Mouse (Mus musculus): Measurements from ENCODE around the gene Ice1.
A peak's percentile ranks its signal among the peaks of the same experiment; 100 is the strongest.

The Ice1 gene

DNA sequence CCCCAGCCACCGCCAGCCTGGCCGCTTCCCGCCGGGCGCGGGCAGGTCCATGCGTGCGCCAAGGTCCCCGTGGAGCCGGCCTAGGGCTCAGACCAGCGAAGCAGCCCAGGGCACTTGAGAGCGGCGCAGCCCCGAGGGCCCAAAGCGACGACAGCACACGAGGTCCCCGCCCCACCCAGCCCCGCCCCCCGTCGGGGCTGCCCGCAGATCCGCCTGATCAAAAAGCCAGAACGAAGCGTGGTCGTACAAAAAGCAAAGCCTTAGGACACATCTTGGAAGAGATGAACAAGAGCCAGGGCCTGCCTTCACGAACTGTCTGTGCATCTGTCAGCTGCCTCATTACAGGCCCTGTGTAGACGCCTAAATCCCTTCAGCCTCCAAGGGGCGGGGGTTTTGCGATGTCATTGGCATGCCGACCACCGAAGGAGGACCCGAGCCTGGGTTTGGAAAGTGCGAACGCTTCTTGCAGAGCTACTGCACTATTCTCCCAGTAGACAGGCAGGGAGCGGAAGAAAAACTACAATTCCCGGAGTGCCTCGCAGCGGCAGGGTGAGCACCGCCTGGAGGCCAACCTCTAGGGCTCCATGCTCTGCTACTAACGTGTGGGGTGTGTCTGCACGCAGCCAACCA, 343 bp upstream of the Ice1 start:
- DNase-seq (ENCODE audit: low spot score) = peak; percentile 75

DNA sequence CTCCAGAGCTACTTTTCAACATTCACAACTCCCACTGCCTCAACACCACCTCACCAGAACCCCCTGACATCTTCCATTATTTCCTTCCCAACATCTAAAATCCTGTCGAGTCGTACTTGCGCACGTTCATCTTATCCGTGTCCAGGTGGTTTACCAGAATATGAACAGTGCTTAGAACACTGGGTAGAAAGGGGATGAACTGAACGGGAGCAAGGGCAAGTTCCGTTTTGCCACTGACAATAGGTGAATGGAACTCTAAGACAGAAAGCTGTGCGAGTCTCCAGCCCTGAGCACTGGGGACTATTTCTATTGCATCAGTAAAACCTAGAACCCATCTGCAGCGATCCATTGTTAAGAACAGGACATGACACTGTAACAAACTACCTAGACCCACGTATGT, 728 bp downstream of the Ice1 start:
- peak; percentile 18 for DNase-seq (ENCODE audit: low spot score)

DNA sequence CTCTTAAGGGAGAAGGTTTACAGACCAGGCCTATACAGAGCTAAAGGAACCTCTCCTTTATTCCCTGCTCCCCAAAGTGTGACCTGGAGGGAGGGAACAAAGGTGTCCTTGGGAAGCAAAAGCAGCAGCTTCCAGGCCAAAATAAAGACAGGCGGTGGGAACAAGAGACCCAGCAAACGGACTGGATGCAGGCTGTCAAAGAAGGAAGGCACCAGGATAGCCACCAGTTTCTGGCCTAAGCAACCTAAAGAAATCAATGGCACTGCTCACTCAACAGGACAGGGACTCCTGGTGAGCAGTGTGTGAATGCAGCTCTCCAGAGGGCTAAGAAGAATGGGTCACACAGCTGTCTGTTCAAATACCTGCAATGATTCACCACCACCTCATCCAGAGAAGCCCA, 1.8 kb downstream of the Ice1 start:
- DNase-seq (ENCODE audit: low spot score) = no peak

DNA sequence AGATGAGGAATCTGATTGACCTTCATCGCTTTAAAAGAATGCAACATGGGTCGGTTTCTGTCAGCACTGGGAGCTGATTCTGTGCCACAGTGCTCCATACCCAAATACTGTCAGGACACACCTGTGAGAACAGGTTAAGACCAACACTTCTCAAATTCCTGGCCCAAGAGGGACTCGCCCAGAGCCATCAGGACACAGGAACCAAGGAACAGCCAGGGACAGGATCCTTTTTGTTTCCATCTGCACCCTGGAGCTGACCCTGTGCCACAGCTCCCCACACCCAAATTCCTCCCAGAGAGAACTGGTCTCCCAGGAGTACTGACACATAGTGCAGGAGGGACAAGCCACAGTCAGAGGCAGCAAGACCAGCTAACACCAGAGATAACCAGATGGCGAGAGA, 11.0 kb downstream of the Ice1 start:
- DNase-seq (ENCODE audit: low spot score) = no peak

DNA sequence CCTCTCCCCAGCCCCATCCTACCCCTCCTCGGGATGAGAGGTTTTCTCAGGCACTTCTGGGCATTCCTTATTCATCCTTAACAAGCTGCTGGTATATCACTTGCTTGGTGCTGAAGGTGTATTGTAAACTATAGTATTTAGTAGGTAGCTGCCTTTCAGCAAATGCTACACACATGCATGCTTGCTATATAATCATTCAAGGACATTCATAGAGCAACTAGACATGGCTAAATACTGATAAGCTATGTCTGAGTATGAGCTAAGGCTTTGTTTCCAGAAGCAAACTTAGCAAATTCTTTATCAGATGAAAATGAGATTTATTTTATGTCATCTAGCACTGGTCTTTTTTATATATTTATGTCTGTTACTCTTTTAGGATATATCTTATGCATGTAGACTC, 11.8 kb downstream of the Ice1 start:
- no peak for DNase-seq (ENCODE audit: low spot score)

DNA sequence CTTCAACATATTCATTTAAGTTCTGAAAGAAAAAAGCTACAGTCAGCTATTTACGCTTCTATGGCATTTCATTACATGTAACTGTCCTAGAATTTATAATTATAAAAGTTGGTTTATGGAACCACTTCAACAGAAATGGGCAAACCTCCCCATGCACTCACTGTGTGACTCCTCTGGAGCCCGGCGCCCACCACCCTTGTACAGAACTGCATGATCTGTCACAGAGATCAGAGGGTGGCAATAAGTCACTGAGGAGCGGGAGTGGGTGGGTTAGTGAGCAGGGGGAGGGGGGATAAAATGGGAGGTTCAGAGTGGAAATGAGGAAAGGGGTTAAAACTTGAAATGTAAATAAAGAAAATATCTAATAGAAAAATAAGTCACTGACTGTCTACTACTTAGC, 13.0 kb downstream of the Ice1 start:
- DNase-seq (ENCODE audit: low spot score) = no peak

DNA sequence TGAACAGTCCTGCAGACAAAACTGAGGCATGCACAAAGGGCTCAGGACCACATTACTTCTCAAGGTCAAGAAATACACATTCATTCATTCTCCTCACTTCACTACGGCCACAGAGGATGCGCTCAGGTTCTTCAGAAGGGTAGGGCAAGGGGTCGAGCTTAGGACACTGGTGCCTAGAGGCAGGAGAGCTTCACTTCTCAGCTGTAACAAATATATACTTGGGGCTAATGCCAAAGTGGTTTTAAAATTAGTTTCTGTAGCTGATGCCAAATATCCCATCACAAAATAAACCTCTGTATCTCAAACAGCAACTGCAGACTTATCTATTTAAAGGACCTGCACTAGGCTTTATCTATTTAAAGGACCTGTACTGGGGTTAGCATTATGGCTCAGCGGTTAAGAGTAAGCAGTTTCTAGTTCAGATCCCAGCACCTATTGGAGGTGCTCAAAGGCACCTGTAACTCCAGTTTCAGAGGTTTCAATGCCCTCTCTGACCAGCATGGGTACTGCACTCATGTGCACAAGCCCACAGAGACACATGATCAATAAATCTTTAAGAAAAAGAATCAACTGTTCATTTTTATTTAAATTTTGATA, 14.9 kb downstream of the Ice1 start:
- no peak for DNase-seq (ENCODE audit: low spot score)

DNA sequence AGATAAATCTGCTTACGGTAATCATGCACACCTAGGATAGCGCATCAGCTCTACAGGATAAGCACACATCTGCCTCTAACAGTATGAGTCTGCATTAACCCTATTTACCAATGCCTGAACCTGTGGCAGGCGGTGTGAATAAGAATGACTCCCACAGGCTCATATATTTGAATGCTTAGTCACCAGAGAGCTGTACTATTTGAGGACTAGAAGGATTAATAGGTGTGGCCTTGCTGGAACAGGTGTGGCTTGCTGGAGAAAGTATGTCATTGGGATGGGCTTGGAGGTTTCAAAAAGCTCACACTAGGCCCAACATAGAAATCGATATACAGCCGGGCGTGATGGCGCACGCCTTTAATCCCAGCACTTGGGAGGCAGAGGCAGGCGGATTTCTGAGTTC, 15.9 kb downstream of the Ice1 start:
- DNase-seq (ENCODE audit: low spot score) = no peak

DNA sequence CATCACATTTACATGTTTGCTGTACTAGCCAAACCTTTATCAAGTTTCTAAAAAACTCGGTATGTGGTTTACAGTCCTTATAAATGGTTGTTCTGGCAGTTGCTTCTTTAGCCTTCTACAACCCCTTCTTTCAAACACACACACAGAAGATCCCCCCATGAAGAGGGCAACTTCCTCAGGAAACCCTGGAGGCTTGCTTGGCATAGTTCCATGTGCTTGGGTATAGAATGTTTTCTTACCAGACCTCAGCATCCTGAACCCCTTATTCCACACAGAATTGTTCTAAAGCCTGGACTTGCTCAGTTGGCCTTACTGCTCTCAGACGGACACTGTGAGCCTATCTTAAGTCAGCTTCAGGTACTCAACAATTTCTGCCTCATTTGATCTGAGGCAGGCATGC, 24.6 kb downstream of the Ice1 start:
- no peak for DNase-seq (ENCODE audit: low spot score)

DNA sequence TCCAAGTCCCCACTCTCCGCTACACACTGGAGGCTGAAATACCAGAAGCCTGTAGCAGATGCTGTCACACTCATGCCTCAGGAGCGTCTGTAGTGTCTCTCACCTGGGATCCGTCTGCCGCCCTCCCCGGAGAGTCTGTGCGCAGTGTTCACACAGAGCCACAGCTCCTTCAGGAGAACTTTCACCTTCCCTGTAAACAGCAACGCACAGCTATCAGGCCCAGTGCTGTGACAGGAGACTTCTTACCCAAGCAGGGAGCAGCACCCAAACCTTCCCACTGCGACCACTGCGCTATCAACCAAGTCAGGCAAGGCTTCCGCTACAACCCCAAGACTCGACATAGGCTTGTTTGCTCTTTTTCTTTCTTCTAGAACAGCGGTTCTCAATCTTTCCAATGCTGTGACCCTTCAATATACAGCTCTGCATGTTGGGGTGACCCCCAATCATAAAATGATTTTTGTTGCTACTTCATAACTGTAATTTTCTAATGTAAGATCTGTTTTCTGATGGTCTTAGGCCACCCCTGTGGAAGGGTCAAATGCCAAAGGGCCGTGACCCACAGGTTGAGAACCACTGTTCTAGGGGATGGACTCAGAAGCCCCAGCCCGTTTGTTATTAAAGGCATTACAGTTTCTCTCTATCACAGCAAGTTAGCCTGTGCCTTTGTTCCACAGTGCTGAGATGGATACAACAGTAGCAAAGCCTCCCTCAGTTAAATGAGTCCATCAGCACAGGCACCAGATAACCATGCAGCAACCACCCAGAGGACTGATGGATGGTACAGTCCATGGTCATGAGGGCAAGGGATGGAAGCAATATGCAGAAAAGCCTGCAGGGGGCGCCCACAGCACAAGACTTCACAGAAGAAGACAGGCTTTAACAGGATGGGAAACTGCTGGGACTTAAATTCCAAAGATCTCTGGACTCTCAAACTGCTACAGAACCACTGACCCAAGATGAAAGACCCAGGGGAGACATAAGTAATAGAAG, 26.7 kb downstream of the Ice1 start:
- peak; percentile 59 for DNase-seq (ENCODE audit: low spot score)

DNA sequence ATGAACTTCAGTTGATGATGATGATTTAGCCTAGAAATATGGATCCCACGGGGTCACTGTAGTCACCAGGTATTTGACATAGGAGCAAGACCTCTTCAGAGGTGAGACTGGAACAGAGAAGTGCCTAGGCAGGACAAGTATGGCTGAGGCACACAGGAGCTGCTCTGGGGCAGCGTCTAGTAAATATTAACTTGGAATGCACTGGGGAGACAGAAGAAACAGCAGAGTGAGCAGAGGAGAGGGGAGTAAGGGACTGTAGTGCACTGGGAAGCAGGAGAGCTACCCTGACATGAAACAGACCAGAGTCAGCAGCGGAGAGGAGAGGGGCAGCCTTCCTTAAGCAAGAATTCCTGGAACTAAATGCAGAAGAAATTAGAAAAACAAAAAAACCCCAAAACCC, 27.8 kb downstream of the Ice1 start:
- DNase-seq (ENCODE audit: low spot score) = no peak

DNA sequence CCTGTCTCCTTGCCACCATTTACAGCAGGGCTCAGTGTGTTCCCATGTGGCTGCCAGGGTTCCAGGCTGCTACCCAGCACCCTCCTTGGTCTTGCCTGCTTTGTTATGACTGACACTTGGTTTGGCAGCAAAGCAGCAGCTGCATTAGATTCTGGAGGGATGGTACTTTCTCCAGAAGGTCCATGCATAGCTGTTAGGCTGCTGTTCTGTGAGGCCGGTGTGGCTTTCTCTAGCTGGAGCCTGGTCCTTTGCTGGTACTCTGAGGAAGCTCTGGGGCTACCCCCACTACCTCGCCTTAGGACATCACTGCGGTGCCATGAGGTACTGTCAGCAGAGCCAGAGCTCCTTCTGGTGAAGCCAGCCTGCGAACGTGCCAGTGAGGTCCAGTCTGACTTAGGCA, 32.1 kb downstream of the Ice1 start:
- no peak for DNase-seq (ENCODE audit: low spot score)

DNA sequence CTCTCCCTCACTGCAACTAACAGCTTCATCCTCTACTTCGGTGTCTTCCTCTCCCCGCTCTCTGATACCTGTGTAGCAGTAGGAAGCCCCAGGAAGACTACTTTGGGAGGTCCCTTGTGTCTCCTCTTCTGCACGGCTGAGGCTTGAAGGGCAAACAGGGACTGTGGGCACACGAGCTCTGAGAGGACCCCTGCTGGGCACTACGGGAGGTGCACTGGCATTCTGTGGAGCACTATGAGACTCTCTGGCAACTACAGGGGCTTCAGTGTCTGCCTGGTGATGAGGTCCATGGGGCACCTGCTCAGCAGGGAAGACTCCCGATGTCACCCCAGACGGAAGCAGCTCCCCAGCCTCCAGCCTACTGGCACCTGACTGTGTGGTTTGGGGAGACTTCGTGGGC, 32.7 kb downstream of the Ice1 start:
- no peak for DNase-seq (ENCODE audit: low spot score)

DNA sequence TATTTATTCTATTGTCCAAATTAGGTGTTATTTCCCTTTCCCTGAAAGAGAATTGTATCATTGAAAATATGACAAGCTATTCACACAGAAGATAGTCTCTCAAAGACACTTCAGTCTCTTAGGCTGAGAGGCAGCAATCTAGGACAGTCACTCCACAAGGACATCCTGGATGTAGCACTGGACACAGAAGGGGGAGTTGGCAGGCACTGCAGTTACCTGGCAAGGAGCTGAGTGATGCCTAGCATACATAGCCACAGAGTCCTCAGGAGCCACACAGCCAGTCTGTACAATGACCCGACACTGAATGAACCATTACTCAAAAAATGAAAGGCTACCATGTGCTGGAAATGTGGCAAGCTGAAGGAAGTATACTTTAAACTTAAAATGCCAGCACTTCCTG, 35.9 kb downstream of the Ice1 start:
- no peak for DNase-seq (ENCODE audit: low spot score)

DNA sequence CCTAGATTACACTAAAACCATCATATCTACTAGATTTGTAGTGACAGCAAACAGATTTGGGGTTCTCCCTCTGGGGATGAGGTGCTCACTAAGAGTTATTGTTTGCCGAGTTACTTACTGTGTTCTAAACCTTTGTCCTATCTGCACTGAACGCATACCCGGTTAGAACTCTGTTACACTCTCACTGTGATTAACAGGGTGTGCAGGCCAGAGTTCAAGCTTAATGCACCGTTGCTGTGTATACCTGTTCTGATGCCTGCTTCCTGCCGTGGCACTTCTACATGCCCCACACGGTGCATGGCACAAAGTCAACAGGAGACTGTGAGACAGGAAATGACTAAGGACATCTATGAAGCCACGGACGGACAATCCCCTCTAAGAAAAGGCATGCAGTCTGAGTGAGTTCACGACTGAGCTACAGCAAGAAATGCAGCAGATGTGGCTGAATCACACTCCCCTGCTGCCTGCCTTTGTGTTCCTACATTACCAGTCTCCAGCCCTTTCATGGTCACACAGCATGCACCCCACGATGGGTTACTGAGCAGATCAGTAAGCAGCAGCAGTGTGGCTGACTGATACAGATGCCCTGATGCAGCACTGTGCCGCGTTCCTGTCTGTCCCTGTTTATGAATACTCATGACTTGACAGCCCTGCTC, 37.3 kb downstream of the Ice1 start:
- DNase-seq (ENCODE audit: low spot score) = no peak

DNA sequence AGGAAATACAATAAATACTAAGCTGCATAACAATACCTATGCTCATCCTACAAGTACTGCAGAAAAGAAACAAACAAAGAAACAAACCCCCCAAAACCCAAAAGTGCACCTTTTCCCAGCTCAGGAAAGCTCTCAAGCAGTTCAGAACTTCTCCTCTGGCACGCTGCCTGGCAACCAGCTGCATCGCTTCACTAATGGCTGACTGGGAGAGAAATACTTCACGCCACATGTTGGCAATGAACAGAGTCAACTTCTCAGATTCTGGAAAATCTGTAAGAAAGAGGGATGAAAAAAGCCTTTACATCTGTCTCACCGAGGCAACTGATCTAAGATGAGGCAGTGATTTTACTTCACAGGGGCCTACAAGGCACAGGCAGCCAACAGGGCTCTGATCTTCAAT, 38.5 kb downstream of the Ice1 start:
- DNase-seq (ENCODE audit: low spot score) = no peak

DNA sequence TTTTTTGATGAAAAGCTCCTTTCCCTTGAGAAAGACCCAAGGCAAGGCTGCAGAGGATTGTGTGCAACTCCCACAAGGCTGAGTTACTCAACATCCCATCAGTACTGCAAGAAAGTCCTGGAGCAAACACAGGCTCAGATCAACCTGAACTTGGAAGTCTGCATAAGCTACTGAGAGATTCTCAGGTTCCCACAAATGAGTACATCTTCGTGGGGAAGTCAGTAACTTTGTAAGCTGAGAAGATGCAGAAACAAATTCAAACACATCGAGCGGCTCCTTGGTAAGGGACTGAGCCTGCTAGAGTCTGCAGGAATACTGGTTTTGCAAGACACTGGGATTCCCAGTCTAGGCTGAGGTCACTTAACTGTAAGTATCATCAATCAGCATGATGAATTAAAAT, 40.5 kb downstream of the Ice1 start:
- no peak for DNase-seq (ENCODE audit: low spot score)

DNA sequence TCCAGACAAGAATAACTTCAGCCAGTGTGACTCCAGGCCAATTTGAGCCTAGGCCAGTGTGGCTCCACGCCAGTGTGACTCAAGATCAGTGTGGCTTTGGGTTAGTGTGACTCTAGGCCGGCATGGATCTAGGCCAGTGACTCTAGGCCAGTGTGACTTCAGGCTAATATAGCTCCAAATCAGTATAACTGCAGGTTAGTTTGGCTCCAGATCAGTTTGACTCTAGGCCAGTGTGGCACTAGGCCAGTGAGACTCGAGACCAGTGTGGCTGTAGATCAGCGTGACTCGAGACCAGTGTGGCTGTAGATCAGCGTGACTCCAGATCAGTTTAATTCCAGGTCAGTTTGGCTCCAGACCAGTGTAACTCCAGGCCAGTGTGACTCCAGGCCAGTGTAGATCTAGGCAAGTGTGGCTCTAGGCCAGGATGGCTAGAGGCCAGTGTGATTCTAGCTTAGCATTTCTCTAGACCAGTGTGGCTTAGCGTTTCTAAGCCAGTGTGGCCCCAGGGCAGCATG, 47.1 kb downstream of the Ice1 start:
- no peak for DNase-seq (ENCODE audit: low spot score)

DNA sequence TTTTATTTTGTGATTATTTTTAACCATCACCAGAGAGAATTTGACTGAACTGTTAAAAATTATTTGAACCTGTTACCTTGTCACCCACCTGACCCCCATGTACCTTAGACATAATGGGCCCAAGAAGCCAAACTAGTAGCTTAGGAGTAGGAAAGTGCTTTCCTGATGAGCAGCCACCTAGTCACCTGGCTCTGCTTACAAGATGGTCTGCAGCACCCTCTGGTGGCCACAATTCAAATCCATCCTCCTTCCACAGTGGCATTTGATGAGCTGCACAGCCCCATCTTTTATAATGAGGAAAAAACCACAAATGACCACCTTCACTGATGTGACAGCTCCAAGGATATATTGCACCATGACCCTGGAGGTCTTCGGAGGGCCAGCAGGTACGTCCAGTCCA, 50.5 kb downstream of the Ice1 start:
- DNase-seq (ENCODE audit: low spot score) = peak; percentile 16

DNA sequence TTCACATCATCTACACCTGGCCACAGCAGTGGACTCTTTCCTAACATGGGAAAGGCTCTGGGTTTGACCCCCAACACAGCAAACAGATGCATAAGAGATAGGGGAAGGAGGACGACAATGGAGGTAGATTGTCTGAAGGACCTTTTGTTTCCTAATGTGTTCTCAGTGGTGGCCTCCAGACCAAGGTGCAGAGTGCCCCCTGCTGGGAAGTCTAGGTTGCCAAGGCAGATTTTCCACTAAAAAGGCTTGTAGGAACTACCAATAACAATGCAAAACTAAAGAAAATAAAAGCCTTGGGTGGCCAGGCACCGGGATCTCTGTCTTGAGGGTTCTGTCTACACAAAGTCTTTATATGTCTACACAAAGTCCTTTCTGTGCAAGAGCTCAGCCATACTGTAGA, 54.9 kb downstream of the Ice1 start:
- DNase-seq (ENCODE audit: low spot score) = no peak

DNA sequence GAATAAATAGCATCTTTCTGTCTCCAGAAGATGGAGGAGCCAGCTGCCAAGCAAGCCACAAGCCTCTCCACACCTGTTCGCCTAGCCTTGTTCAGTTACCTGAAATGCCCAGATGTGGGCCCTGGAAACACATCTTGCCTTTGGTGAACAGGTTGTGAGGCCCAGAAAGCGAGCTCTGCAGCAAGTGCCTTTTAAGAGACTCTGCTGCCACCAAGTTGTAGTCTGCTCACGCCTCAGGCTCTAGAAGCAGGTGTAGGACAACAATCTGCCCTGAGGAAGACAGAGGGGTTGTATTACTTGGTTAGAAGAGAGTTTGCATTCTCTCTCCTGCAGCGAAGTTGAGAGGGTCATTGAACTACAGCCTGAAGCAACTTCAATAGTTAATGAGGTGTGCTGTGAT, 55.9 kb downstream of the Ice1 start:
- no peak for DNase-seq (ENCODE audit: low spot score)

DNA sequence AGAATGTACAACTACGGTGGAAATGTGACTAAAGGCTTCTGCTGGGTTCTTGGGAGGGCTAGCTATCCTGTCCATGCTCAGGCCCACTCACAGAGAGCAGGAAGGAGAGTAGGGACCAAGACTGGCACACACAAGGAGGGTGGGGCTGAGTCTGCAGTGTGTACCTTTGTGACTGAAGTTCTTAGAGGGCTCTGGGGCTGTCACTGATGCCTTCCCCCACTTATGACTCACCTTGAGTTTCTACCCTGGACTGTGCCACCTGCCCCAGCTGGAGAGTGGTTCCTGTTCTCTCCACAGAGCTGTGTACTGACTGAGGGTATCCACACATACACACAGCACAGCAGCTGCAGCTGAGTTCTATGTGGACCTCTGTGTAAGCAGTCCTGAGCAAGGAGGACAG, 63.2 kb downstream of the Ice1 start:
- no peak for DNase-seq (ENCODE audit: low spot score)

DNA sequence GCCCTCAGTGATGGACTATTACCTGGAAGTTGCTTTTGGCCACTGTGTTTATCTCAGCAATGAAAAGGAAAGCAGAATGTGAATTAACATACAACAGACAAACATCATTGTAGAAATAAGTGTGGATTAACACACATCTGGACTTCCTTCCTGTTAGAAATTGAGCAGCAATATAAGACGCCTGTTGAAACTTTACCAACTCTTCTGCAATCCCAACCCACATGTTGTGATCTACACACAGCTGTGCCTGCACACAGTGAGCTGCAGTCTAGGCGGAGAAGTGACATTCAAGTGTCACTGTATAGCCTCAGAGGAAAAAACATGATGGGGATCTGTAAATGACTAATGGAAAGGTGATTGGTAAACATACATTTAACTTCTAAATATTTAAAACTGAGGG, 69.5 kb downstream of the Ice1 start:
- no peak for DNase-seq (ENCODE audit: low spot score)
